Mouse (Mus musculus): ENCODE results near the gene Igdcc3. TPM values are rescaled to one million over a fixed set of nuclear protein-coding genes. Genes with fewer than 3 reads are reported as not detected.

Igdcc3 gene
- polyA plus RNA-seq, 1 experiment = 0.30 TPM

GRCm38 (mm10) chr9:65195982-65196737, 55.2 kb downstream of the Igdcc3 start:
- peaks cover 16% of the 10 kb centered on the region; the same call in 1 of the 2 replicates for H3K4me1 ChIP-seq (ENCODE audit: control insufficient read depth, insufficient read depth, insufficient read length)
- no peak for TF ChIP-seq CTCF (IDR thresholded peaks at IDR 0.05; ENCODE audit: extremely low read depth, insufficient read depth, insufficient read length, insufficient replicate concordance)
- TF ChIP-seq POLR2A (IDR thresholded peaks at IDR 0.05; ENCODE audit: low read depth, low read length) = peak; percentile 69
- DNase-seq (ENCODE audit: low read depth in 1 of 2, low spot score in 2 of 2) = peak in 1 of 2 experiments; percentile 71
- peak overlapping the region; percentile 90 for H3K27ac ChIP-seq (ENCODE audit: insufficient read depth, low read length)
- H3K27me3 ChIP-seq (ENCODE audit: control insufficient read depth, insufficient read depth, low read length) = no peaks in the 10 kb centered on the region
- H3K36me3 ChIP-seq (ENCODE audit: control insufficient read depth, insufficient read depth, low read length) = no peaks in the 10 kb centered on the region
- 11% methylated on average over 9 of the region's 9 CpGs for WGBS
- H3K4me3 ChIP-seq (ENCODE audit: extremely low read depth, insufficient read depth, insufficient read length) = 0 out of 2 replicates have a peak overlapping the region, but pooled peaks have one; percentile 17

DNA sequence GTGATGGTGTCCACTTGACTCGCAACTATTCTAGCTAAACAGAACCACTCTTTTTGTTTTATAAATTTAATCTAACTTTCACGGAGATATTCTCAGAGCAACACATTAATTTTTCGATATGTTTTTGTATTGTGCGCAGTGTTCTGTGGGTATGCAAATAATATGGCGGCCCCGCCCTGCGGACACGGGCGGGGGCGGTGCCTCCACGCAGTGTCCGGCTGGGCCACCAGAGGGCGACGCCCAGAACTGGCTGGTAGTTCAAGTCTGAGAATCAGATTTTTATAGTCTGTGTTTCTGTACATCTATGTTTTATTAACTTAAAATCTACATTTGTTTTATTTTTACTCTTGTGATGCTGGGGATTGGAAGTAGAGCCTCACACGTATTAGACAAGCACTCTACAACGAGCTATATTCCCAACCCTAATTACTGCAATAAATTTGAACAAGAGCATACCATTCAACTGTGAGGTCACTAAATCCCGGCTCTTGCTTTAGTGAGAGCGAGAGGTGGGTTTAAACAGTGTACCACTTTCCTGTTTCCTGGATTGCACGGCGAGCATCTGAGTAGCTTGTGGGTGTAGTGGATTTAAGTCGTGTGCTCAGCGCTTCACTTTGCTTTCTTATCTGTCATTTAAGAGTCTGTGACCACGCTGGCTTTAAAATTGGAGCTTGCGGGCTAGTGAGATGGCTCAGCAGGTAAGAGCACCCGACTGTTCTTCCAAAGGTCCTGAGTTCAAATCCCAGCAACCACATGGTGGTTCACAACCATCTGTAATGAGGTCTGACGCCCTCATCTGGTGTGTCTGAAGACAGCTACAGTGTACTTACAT, 56.0 kb downstream of the Igdcc3 start:
- peak; percentile 84 to 92 for DNase-seq (ENCODE audit: low read depth in 1 of 2, low spot score in 2 of 2)
- Histone ChIP-seq H3K27ac (ENCODE audit: insufficient read depth, low read length) (peak overlapping the region; percentile 90; the same call in 1 of the 2 replicates), H3K27me3 (ENCODE audit: control insufficient read depth, insufficient read depth, low read length) (no peaks in the 10 kb centered on the region), H3K4me3 (ENCODE audit: extremely low read depth, insufficient read depth, insufficient read length) (no peak overlapping the region), H3K36me3 (ENCODE audit: control insufficient read depth, insufficient read depth, low read length) (no peaks in the 10 kb centered on the region), H3K4me1 (ENCODE audit: control insufficient read depth, insufficient read depth, insufficient read length) (peaks cover 16% of the 10 kb centered on the region; the same call in 1 of the 2 replicates)
- WGBS = 15% methylated on average over 26 of the region's 26 CpGs
- TF ChIP-seq CTCF (IDR thresholded peaks at IDR 0.05; ENCODE audit: extremely low read depth, insufficient read depth, insufficient read length, insufficient replicate concordance) (peak; percentile 86), POLR2A (IDR thresholded peaks at IDR 0.05; ENCODE audit: low read depth, low read length) (no peak)

GRCm38 (mm10) chr9:65197826-65198225, 56.8 kb downstream of the Igdcc3 start:
- WGBS = 82% methylated on average over 6 of the region's 6 CpGs

DNA sequence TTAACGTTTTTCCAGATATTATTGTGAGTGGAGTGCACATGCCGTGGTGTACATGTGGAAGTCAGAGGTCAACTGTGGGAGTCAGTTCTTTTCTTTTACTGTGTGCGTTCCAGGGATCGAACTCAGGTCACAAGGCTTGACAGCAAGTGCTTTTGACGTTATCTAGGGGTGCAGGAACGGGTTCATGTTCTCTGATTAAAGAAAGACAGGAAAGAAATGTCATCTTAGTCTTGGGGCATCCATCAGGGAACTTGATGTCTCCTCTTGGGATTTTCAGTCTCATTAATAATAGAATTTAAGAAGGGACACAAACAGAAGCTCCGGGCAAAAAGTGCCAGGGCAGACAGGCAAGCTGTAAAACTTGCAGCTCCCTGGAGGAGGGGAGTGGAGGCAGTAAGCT, 58.7 kb downstream of the Igdcc3 start:
- Histone ChIP-seq H3K27me3 (ENCODE audit: control insufficient read depth, insufficient read depth, low read length) (no peaks in the 10 kb centered on the region), H3K4me3 (ENCODE audit: extremely low read depth, insufficient read depth, insufficient read length) (no peak overlapping the region), H3K27ac (ENCODE audit: insufficient read depth, low read length) (no peak overlapping the region), H3K4me1 (ENCODE audit: control insufficient read depth, insufficient read depth, insufficient read length) (peaks cover 17% of the 10 kb centered on the region; the same call in 1 of the 2 replicates), H3K36me3 (ENCODE audit: control insufficient read depth, insufficient read depth, low read length) (no peaks in the 10 kb centered on the region)
- WGBS = 72% methylated on average over 7 of the region's 7 CpGs
- TF ChIP-seq POLR2A (IDR thresholded peaks at IDR 0.05; ENCODE audit: low read depth, low read length) = no peak
- TF ChIP-seq CTCF (IDR thresholded peaks at IDR 0.05; ENCODE audit: extremely low read depth, insufficient read depth, insufficient read length, insufficient replicate concordance) = no peak
- no peak for DNase-seq (ENCODE audit: low read depth in 1 of 2, low spot score in 2 of 2)

More at GRCm38 (mm10) chr9:65197826-65198225, 56.8 kb downstream of the Igdcc3 start:
- no peak overlapping the region for H3K4me3 ChIP-seq (ENCODE audit: extremely low read depth, insufficient read depth, insufficient read length)
- no peak for DNase-seq (ENCODE audit: low read depth in 1 of 2, low spot score in 2 of 2)
- TF ChIP-seq POLR2A (IDR thresholded peaks at IDR 0.05; ENCODE audit: low read depth, low read length) (no peak), CTCF (IDR thresholded peaks at IDR 0.05; ENCODE audit: extremely low read depth, insufficient read depth, insufficient read length, insufficient replicate concordance) (no peak)
- H3K4me1 ChIP-seq (ENCODE audit: control insufficient read depth, insufficient read depth, insufficient read length) = peaks cover 18% of the 10 kb centered on the region; the same call in 1 of the 2 replicates
- peak overlapping the region; percentile 3; the same call in 1 of the 2 replicates for H3K27ac ChIP-seq (ENCODE audit: insufficient read depth, low read length)
- no peaks in the 10 kb centered on the region for H3K36me3 ChIP-seq (ENCODE audit: control insufficient read depth, insufficient read depth, low read length)
- H3K27me3 ChIP-seq (ENCODE audit: control insufficient read depth, insufficient read depth, low read length) = no peaks in the 10 kb centered on the region

DNA sequence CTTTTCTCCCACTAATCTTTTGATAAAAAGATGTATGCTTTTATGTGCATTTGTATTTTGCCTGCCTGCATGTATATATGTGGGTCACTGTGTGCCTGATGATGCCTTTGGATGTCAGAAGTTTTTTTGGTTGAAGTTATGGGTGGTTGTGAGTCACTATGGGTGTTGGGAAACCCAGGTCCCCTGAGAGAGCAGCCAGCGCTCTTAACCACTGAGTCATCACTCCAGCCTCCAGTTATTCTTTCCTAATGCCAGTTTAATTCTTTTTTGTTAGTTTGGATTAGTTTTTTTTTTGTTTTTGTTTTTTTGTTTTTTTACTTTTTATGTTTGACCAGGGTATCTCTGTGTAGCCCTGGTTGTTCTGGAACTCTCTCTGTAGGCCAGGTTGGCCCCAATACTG, 59.6 kb downstream of the Igdcc3 start:
- Histone ChIP-seq H3K4me3 (ENCODE audit: extremely low read depth, insufficient read depth, insufficient read length) (no peak overlapping the region), H3K27me3 (ENCODE audit: control insufficient read depth, insufficient read depth, low read length) (no peaks in the 10 kb centered on the region), H3K36me3 (ENCODE audit: control insufficient read depth, insufficient read depth, low read length) (no peaks in the 10 kb centered on the region), H3K4me1 (ENCODE audit: control insufficient read depth, insufficient read depth, insufficient read length) (peaks cover 9% of the 10 kb centered on the region; the same call in 1 of the 2 replicates), H3K27ac (ENCODE audit: insufficient read depth, low read length) (no peak overlapping the region)
- no peak for DNase-seq (ENCODE audit: low read depth in 1 of 2, low spot score in 2 of 2)
- TF ChIP-seq POLR2A (IDR thresholded peaks at IDR 0.05; ENCODE audit: low read depth, low read length) (no peak), CTCF (IDR thresholded peaks at IDR 0.05; ENCODE audit: extremely low read depth, insufficient read depth, insufficient read length, insufficient replicate concordance) (no peak)
- WGBS = 51% methylated on average over 1 of the region's 1 CpGs

DNA sequence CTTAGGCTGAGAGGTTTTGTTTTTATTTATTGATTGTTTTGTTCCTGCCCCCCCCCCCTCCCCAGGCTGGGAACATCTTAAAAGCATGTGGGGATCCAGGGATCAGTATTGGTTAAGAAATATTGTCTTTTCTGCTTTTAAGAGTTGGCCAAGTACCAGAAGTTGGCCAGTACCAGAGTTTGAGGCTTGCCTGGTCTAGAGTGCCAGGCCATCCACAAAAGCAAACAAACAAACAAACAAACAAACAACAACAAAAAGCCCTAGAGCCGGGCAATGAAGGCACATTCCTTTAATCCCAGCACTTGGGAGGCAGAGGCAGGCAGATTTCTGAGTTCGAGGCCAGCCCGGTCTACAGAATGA, 60.0 kb downstream of the Igdcc3 start:
- DNase-seq (ENCODE audit: low read depth in 1 of 2, low spot score in 2 of 2) = no peak
- H3K4me1 ChIP-seq (ENCODE audit: control insufficient read depth, insufficient read depth, insufficient read length) = peaks cover 6% of the 10 kb centered on the region; the same call in 1 of the 2 replicates
- H3K4me3 ChIP-seq (ENCODE audit: extremely low read depth, insufficient read depth, insufficient read length) = no peak overlapping the region
- TF ChIP-seq CTCF (IDR thresholded peaks at IDR 0.05; ENCODE audit: extremely low read depth, insufficient read depth, insufficient read length, insufficient replicate concordance) (no peak), POLR2A (IDR thresholded peaks at IDR 0.05; ENCODE audit: low read depth, low read length) (no peak)
- WGBS = 56% methylated on average over 3 of the region's 3 CpGs
- no peaks in the 10 kb centered on the region for H3K27me3 ChIP-seq (ENCODE audit: control insufficient read depth, insufficient read depth, low read length)
- no peak overlapping the region for H3K27ac ChIP-seq (ENCODE audit: insufficient read depth, low read length)
- H3K36me3 ChIP-seq (ENCODE audit: control insufficient read depth, insufficient read depth, low read length) = no peaks in the 10 kb centered on the region

Data from spleen, adult 2 months (tissue).